Mouse (Mus musculus) thymus, adult 2 months (tissue): Measurements from ENCODE around the gene Gm17387. TPM values are rescaled to one million over a fixed set of nuclear protein-coding genes. Genes with fewer than 3 reads are reported as not detected.

Experiments used
- DNase-seq: peaks from one replicate; pipeline ENCODE4 v3.0.0; 2021
- H3K27ac ChIP-seq: fragments of 200-500 bp; 2 replicates; pipeline ENCODE4 v1.5.1; 2012; ENCODE audit warnings: low read length, control low read depth; ENCODE audit not compliant: control insufficient read depth, insufficient read depth
- H3K27me3 ChIP-seq: fragments of 200-500 bp; 2 replicates; pipeline ENCODE4 v1.6.1; 2012; ENCODE audit warnings: mild to moderate bottlenecking, low read length, moderate library complexity, mixed read lengths; ENCODE audit not compliant: control insufficient read depth, insufficient read depth
- H3K36me3 ChIP-seq: fragments of 200-500 bp; 2 replicates; pipeline ENCODE4 v1.6.1; 2012; ENCODE audit warnings: mild to moderate bottlenecking, low read length, moderate library complexity; ENCODE audit not compliant: control insufficient read depth, insufficient read depth
- H3K4me1 ChIP-seq: fragments of 200-500 bp; replicated peaks from 2 replicates; pipeline ENCODE4 v1.6.1; 2012; ENCODE audit warnings: low read length; ENCODE audit not compliant: control insufficient read depth, insufficient read depth
- H3K4me3 ChIP-seq: fragments of 200-500 bp; 2 replicates; pipeline ENCODE4 v1.5.1; 2012; ENCODE audit warnings: mild to moderate bottlenecking, low read length, control low read depth, moderate library complexity; ENCODE audit not compliant: control insufficient read depth, insufficient read depth
- CTCF ChIP-seq: fragments of 200-500 bp; IDR thresholded peaks from 2 replicates; pipeline ENCODE4 v1.5.1; 2012; ENCODE audit warnings: mild to moderate bottlenecking, control low read depth, low read length, moderate library complexity, borderline replicate concordance; ENCODE audit not compliant: control insufficient read depth, poor library complexity, insufficient read depth; ENCODE audit errors: extremely low read depth
- POLR2A ChIP-seq: fragments of 200-500 bp; IDR thresholded peaks from 2 replicates; pipeline ENCODE4 v1.6.1; 2012; ENCODE audit warnings: mild to moderate bottlenecking, low read length, control low read depth, moderate library complexity; ENCODE audit not compliant: control insufficient read depth, poor library complexity, insufficient read depth; ENCODE audit errors: extremely low read depth
- WGBS: fragments of 180-500 bp; shearing (Covaris S2); methylation state at CpG from one replicate; pipeline ENCODE4 v1.1.7; 2018; 5-methylcytosine and 5-hydroxymethylcytosine counted together
- polyA plus RNA-seq: library from polyadenylated mRNA; depleted of rRNA; stranded (reverse); fragments of >200 nt; gene quantifications from 2 replicates; pipeline ENCODE4 v1.2.3, GENCODE M21; 2012; rRNA removed

Gm17387 gene
- not detected in 2 replicates for polyA plus RNA-seq

DNA sequence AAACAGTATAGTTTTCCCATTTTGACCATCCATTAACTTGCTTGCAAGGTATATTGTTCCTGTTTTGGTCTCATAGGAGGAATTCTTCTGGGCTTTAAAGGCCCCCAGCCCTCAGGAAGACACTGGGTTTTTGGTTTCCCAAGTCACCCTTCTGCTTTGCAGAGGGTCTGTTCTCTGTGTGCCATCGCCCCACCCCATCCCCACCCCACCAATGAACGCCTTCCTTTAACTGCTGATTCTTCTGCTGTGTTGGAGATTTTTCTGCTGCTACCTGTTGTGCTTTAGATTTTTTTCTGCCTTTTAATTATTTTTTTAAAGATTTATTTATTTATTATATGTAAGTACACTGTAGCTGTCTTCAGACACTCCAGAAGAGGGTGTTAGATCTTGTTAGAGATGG lies at the start of gene Gm17387:
Gene Gm17387 (plus strand): TSS at position 301 of the 400 bp plus-strand sequence.
- no peak within 1 kb of the TSS for H3K4me3 ChIP-seq
- H3K36me3 ChIP-seq, result no peaks in the 10 kb centered on the region
- H3K27ac ChIP-seq, result no peak within 1 kb of the TSS
- no peak for TF ChIP-seq CTCF
- no peak for TF ChIP-seq POLR2A
- WGBS, result 98% methylated on average over 2 of the region's 2 CpGs
- H3K4me1 ChIP-seq, result no peaks in the 10 kb centered on the region
- no peaks in the 10 kb centered on the region for H3K27me3 ChIP-seq
- DNase-seq, result no peak

DNA sequence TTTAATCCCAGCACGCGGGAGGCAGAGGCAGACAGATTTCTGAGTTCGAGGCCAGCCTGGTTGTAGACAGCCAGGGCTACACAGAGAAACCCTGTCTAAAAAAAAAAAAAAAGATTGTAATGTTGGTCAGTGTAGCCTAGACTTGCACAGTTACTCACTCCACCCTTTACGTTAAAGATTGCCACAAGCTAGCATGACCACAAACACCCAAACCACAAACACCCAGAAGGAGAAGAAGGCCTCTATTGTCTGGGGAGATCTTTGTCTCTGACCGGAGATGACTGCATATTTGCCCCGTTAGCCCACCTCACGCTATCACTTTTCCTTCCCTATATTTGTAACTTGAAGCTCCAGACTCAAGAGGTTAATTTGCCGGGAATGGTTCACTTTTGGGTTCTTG lies 47.2 kb upstream of the Gm17387 start:
- Histone ChIP-seq H3K27ac (no peak overlapping the region), H3K4me1 (no peaks in the 10 kb centered on the region), H3K27me3 (no peaks in the 10 kb centered on the region), H3K4me3 (no peak overlapping the region), H3K36me3 (no peaks in the 10 kb centered on the region)
- TF ChIP-seq POLR2A, result no peak
- no peak for TF ChIP-seq CTCF
- WGBS, result 29% methylated on average over 8 of the region's 8 CpGs
- DNase-seq, result no peak

DNA sequence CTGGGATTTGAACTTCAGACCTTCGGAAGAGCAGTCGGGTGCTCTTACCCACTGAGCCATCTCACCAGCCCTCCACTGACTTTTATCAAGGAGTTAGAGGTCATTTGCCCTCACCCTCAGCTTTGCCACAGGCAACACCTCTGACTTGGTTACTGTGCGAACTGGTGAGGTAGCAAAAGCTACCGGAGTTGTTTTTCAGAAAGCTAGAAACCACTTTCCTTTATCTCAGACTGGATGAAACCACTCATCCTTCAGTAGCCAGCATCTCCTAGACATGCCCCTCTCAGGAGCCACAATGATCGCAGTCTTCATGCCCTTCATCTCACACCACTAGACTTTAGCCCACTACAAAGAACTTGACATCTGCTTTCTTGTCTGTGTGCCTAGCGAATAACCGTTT lies 46.0 kb upstream of the Gm17387 start:
- TF ChIP-seq POLR2A (no peak), CTCF (no peak)
- WGBS, result 20% methylated on average over 7 of the region's 7 CpGs
- no peaks in the 10 kb centered on the region for H3K4me1 ChIP-seq
- no peak overlapping the region for H3K4me3 ChIP-seq
- no peaks in the 10 kb centered on the region for H3K36me3 ChIP-seq
- DNase-seq, result no peak
- H3K27ac ChIP-seq, result no peak overlapping the region
- H3K27me3 ChIP-seq, result no peaks in the 10 kb centered on the region

DNA sequence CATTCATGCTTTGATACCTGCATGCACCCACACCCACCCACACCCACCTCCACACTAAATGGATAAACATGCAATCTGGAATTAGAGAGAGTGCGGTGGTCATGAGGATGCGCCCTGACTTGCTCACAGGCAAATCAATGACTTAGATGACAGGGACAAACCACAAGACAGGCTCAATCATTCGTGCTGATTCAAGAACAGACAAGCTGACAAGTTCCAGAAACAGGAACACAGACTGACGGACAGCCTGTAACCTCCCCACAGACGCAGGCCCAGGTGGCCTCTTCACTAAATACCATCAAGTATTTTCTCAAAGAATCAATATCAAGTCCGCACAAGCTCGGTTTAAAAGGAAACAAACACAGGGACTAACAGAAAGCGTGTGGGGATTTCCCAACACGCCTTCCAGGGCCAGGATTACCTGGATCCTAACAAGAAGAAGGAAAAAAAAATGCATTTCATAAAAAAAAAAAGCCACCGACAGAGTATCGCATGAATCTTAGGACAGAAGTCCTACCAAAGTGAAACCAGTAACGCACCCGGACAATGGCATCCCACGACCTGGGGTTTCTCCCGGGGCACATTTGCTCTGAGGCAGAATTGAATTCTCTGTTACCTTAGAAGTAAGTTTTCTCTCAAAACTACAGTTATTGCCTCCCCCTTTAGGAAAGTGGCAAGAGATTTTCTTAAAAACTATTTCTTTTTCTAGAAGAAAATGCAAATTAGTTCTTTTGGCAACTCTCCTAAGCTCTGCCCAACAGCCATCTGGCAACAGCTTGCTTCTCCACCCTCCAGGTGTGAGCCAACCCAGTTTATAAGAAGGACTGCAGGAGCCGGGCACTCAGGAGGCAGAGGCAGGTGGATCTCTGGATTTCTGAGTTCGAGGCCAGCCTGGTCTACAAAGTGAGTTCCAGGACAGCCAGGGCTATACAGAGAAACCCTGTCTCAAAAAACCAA lies 41.5 kb upstream of the Gm17387 start:
- Histone ChIP-seq H3K36me3 (no peaks in the 10 kb centered on the region), H3K27ac (no peak overlapping the region), H3K4me3 (no peak overlapping the region), H3K4me1 (peaks cover 10% of the 10 kb centered on the region), H3K27me3 (no peaks in the 10 kb centered on the region)
- no peak for DNase-seq
- TF ChIP-seq CTCF (no peak), POLR2A (no peak)
- 33% methylated on average over 17 of the region's 17 CpGs for WGBS

DNA sequence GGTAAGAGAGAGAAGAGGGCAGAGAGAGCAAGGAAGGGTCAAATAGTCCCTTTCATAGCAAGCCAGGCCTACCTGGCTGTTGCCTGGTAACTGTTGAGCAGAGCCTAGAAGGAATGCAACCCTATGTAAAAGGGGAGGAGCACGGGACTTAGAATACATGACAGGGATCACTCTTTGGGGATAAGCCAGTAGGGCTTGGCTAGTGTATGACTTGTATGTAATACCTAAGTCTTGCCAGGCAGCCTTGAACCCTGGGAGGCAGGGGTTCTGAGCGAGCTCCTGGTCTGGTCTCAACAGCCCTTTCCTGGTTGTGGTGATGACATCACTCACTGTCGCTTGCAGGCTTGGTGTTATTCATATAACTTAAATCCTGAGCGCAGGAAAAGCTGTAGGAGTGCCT lies 39.9 kb upstream of the Gm17387 start:
- TF ChIP-seq CTCF, result no peak
- no peak for TF ChIP-seq POLR2A
- Histone ChIP-seq H3K27ac (no peak overlapping the region), H3K27me3 (no peaks in the 10 kb centered on the region), H3K4me1 (peaks cover 10% of the 10 kb centered on the region), H3K36me3 (no peaks in the 10 kb centered on the region), H3K4me3 (no peak overlapping the region)
- WGBS, result 90% methylated on average over 4 of the region's 4 CpGs
- no peak for DNase-seq

DNA sequence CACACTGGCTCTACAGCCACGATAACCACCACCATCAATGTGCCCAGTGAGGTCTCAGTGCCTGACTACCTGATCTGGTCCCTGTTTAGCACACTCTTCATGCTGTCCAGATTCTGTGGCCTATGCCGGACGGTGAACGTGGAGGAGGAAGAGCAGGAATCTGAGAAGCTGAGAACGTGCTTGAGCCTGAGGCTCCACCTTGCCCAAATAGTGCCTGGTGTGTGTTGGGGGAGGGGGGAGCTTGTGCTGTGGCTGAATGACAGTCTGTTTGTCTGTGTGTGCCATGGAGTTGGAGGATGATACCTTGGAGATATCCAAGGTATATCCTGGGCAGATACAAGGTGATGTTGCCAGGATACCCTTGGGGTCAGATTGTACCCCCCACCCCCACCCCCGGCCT lies 38.7 kb upstream of the Gm17387 start:
- H3K4me3 ChIP-seq, result no peak overlapping the region
- no peaks in the 10 kb centered on the region for H3K27me3 ChIP-seq
- no peak for DNase-seq
- peaks cover 10% of the 10 kb centered on the region for H3K4me1 ChIP-seq
- no peak for TF ChIP-seq POLR2A
- TF ChIP-seq CTCF, result no peak
- no peak overlapping the region for H3K27ac ChIP-seq
- 31% methylated on average over 6 of the region's 6 CpGs for WGBS
- H3K36me3 ChIP-seq, result no peaks in the 10 kb centered on the region

DNA sequence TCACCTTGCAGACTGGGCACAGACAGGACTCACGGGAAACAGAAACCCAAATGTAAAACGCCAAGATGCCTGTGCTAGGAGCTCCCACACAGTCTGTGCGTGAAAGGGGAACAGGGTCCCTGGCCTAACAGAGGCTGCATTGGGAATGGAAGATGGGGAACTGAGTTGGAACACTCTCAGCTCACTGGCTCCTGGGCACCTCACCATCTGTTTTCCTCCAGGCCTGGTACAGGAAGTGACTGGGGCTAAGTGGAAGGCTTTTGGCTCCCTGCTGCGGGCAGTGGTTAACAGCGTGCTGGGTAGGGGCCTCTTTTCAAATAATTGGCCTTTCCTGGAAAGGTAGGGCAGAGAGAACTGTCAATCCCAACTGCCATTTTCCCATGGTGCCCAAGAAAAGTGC lies 38.3 kb upstream of the Gm17387 start:
- no peak overlapping the region for H3K4me3 ChIP-seq
- H3K27ac ChIP-seq, result no peak overlapping the region
- TF ChIP-seq POLR2A (no peak), CTCF (no peak)
- no peaks in the 10 kb centered on the region for H3K27me3 ChIP-seq
- no peak for DNase-seq
- H3K36me3 ChIP-seq, result no peaks in the 10 kb centered on the region
- WGBS, result 29% methylated on average over 5 of the region's 5 CpGs
- peaks cover 10% of the 10 kb centered on the region for H3K4me1 ChIP-seq
